Mouse (Mus musculus): Measurements from ENCODE around the gene Susd5.
A peak's percentile ranks its signal among the peaks of the same experiment; 100 is the strongest.
"Not testable (repeated sequence)": the region's sequence is repeated elsewhere in the genome, so short reads cannot be mapped to it uniquely, and the experiment has no call there.

- TF ChIP-seq CTCF (IDR thresholded peaks at IDR 0.05): 0 out of 2 replicates have a peak, but pooled peaks have one; percentile 8
- not testable (repeated sequence) for TF ChIP-seq EP300 (IDR thresholded peaks at IDR 0.05)
These were observed 35.2 kb downstream of the Susd5 start for GRCm38 (mm10) chr9:114092188-114092587.

Data from lung, postnatal 0 days (tissue).